In genomic region chr10:97717233-97717632, GRCm38 (mm10) we compare ENCODE assay signal across 20 mouse cellular contexts. TPM values are rescaled to one million over a fixed set of nuclear protein-coding genes. Genes with fewer than 3 reads are reported as not detected.
"Had no signal": no experiment of that assay in that cellular context is flagged by ENCODE, and none has a peak within 500 bp of the region (broad histone marks: within the 10 kb centered on the region; RNA-seq: fewer than 3 reads in every experiment).

No protein-coding gene starts in this region.

- ATAC-seq: lung, postnatal 0 days; midbrain, embryonic 13.5 days; midbrain, embryonic 15.5 days had no signal

- H3K27ac ChIP-seq: lung, embryonic 15.5 days; macrophage; midbrain, embryonic 13.5 days; midbrain, embryonic 15.5 days; neural tube, embryonic 12.5 days; stomach, embryonic 15.5 days; stomach, postnatal 0 days had no signal

- DNase-seq: lung, adult 2 months; lung, postnatal 14 days; lung, postnatal 36 days; right cerebral cortex, postnatal 14 days; thymus, adult 18-20 months; thymus, postnatal 14 days; thymus, postnatal 36 days had no signal

- H3K4me3 ChIP-seq: lung, embryonic 15.5 days; megakaryocyte, embryonic 14.5 days; midbrain, embryonic 13.5 days; midbrain, embryonic 15.5 days; neural tube, embryonic 12.5 days; stomach, embryonic 15.5 days had no signal

RNA-seq across cellular contexts. Expression of gene C030005K15Rik, which starts 9.3 kb away (rescaled TPM):
- total RNA-seq: megakaryocyte progenitor cell, adult 5-6 weeks; monocyte, adult 5-6 weeks; neutrophil, adult 5-6 weeks had no signal

RNA-seq across cellular contexts. Expression of gene Ccer1, which starts 24.4 kb away (rescaled TPM):
- total RNA-seq: megakaryocyte progenitor cell, adult 5-6 weeks; midbrain, postnatal 0 days; monocyte, adult 5-6 weeks; neutrophil, adult 5-6 weeks had no signal
